Mouse (Mus musculus) heart, embryonic 10.5 days (tissue): ENCODE data around the gene Prss36. TPM values are rescaled to one million over a fixed set of nuclear protein-coding genes. Genes with fewer than 3 reads are reported as not detected.
A peak's percentile ranks its signal among the peaks of the same experiment; 100 is the strongest.

ENCODE experiments used
- DNase-seq: peaks from one replicate; pipeline ENCODE4 v3.0.0-alpha.2; 2017; ENCODE audit warnings: low spot score
- H3K27ac ChIP-seq: fragments of 300-500 bp; sonication (generic); 2 replicates; pipeline ENCODE4 v1.5.1; 2016; ENCODE audit warnings: mild to moderate bottlenecking
- H3K27me3 ChIP-seq: fragments of 300-500 bp; sonication (generic); 2 replicates; pipeline ENCODE4 v1.6.1; 2016; ENCODE audit warnings: mild to moderate bottlenecking; ENCODE audit not compliant: poor library complexity, insufficient read depth, severe bottlenecking
- H3K36me3 ChIP-seq: fragments of 300-500 bp; sonication (generic); 2 replicates; pipeline ENCODE4 v1.6.1; 2016; ENCODE audit warnings: mild to moderate bottlenecking, moderate library complexity
- H3K4me1 ChIP-seq: fragments of 300-500 bp; sonication (generic); 2 replicates; pipeline ENCODE4 v1.6.1; 2016; ENCODE audit warnings: mild to moderate bottlenecking
- H3K4me3 ChIP-seq: fragments of 300-500 bp; sonication (generic); 2 replicates; pipeline ENCODE4 v1.5.1; 2016; ENCODE audit warnings: mild to moderate bottlenecking, moderate library complexity
- H3K9me3 ChIP-seq: fragments of 300-500 bp; sonication (generic); 2 replicates; pipeline ENCODE4 v1.6.1; 2016; ENCODE audit warnings: mild to moderate bottlenecking, moderate library complexity
- WGBS: fragments of 180-500 bp; shearing (Covaris S2); methylation state at CpG from one replicate; pipeline ENCODE4 v1.1.7; 2016; 5-methylcytosine and 5-hydroxymethylcytosine counted together
- polyA plus RNA-seq: library from polyadenylated mRNA; unstranded; fragments of >200 nt; fragmentation: Nextera tagmentation; extraction: Ambion mirVana; gene quantifications from 2 replicates; pipeline ENCODE4 v1.2.1, GENCODE M21; 2016

Gene Prss36
- polyA plus RNA-seq: 10.9 and 13.0 TPM in 2 replicates

DNA sequence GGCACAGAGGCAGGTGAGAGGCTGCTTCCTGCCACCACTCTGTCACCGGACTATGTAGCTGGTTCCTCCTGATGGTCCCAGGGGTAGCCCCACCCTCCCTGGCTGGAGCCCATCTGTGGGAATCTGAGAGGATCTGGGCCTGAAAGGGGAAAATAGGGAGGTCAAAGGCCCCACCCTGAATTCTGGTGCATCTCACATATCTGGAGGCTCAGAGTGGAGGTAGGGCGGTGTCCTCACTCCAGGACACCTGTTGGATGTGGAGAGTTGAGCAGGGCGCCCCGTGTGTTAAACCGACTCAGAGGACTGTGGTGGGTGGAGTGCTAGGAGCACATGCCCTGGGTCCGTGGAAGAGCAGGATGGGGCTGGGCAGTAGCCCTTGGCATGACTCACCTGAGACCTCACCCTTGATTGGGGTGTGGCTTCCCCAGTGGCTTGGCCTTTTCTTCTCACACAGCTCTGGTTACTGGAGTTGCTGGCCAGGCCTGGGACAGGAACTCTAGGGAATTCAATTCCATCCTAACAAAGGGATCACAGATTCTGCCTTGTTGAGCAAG is at the start of gene Prss36:
Prss36 (minus strand) TSS at position 256 of the 554 bp plus-strand sequence.
- Histone ChIP-seq H3K27me3 (peaks cover 41% of the 10 kb centered on the region), H3K4me3 (no peak within 1 kb of the TSS), H3K27ac (no peak within 1 kb of the TSS), H3K36me3 (no peaks in the 10 kb centered on the region), H3K4me1 (peaks cover 8% of the 10 kb centered on the region; the same call in 1 of the 2 replicates), H3K9me3 (no peaks in the 10 kb centered on the region)
- WGBS: 70% methylated on average over 6 of the region's 6 CpGs
- DNase-seq: no peak

DNA sequence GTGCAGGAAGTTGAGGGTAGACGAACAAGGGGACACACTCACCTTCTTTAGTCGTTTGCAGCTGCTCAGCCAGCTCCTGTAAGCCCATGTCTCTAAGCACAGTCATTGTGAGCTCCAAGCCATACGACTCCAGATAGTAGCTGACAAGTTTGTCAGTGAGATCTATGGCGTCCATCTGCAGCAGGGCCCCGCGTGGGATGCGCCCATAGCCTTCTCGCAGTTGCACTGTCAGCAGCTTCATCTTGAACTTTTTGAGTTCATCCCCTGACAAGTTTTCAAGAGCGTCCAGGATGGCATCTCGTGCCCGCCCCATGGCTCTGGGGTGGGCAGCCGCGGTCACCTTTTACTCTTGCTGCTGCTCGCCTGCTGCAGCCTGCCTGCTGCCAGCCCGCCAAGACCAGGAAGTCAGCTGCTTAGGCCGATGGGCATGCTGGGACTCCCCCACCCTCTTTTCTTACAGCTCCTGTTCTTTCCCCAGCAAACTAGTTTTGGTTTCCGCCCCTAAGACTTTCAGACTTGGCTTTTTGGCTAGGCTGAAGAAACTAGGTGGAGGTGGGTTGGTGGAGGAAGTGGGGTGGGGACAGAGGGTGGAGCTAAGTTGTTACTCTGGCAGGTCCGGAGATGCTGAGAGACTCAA is 46.9 kb upstream of the Prss36 start, which contains the start of gene Pycard:
Pycard (minus strand) TSS at position 527 of the 637 bp plus-strand sequence.
- peaks cover 22% of the 10 kb centered on the region for H3K36me3 ChIP-seq
- H3K27ac ChIP-seq: peak within 1 kb of the TSS; percentile 77
- H3K27me3 ChIP-seq: no peaks in the 10 kb centered on the region
- H3K4me1 ChIP-seq: peaks cover 22% of the 10 kb centered on the region
- no peaks in the 10 kb centered on the region for H3K9me3 ChIP-seq
- 14% methylated on average over 18 of the region's 18 CpGs for WGBS
- peak; percentile 81 for DNase-seq
- peak within 1 kb of the TSS; percentile 57 for H3K4me3 ChIP-seq

DNA sequence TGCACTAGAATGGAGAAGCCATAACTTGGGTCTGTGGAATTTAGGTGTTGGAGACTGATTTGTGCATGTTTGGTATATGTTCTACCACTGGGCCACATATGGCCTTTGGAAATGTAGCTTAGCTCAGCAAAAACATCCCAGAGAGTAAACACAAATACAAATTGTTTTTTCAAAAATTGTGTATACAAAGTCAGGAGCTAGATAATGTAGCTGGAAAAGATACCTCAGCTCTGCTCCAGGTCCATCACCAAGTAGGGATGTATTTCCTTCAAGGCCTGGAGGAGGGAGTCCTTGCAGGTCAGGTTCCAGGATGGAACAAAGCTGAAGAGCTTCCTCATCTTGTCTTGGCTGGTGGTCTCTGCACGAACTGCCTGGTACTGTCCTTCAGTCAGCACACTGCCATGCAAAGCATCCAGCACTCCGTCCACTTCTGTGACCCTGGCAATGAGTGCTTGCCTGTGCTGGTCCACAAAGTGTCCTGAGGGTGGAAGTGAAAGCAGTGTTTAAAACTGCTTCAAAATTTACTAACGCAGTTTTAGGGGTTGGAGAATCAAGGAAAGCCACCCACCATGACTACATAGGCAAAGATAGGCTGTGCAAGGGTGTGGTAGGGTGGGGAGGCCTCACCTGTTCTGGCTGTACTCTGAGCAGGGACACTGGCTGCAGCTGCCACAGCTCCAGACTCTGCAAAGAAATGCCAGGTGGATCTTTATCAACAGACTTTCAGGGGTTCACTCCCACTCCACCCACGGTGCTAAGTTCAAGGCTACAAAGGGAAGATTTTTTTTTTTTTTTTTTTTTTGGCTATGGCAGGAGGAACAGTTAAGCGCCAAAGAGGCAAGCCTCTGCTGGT is 46.2 kb upstream of the Prss36 start:
- WGBS: 43% methylated on average over 5 of the region's 5 CpGs
- peaks cover 30% of the 10 kb centered on the region for H3K36me3 ChIP-seq
- DNase-seq: no peak
- peak overlapping the region; percentile 77; the same call in 1 of the 2 replicates for H3K27ac ChIP-seq
- H3K9me3 ChIP-seq: no peaks in the 10 kb centered on the region
- H3K27me3 ChIP-seq: no peaks in the 10 kb centered on the region
- H3K4me1 ChIP-seq: peaks cover 22% of the 10 kb centered on the region
- H3K4me3 ChIP-seq: peak overlapping the region; percentile 57

DNA sequence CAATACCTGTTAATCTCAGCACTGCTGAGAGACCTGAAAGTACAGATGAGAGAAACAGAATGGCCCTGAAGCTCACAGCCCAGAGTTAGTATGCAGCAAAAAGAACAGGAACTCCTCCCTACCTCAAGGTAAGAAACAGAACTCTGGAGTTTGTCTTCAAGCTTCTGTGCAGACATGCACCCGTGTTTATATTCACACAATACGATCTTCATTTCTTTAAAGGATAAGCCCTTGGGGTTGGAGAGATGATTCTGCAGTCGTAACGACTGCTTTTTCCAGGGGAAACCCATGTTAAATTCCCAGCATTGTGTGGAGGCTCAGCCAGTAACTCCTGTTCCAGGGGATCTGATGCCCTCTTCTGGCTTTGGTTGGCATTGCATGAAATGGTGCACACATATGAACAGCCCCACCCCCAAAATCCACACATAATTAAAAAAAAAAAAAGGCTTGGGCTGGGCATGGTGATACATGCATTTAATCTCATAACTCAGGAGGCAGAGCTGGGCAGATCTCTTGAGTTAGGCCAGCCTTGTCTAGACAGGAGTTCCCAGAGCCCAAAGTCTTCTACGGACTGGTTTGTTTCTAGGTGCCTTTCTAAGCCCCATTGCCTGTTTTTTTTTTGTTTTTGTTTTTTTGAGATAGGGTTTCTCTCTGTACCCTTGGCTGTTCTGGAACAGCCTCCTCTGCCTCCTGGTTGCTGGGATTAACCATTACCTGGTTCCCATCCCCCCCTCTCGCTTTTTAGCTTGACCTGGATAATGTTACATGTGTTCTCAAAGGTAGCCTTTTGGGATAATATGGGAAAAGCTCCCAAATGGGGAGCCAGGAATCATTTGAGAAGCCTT is 45.3 kb upstream of the Prss36 start:
- 51% methylated on average over 6 of the region's 6 CpGs for WGBS
- DNase-seq: peak; percentile 74
- peaks cover 38% of the 10 kb centered on the region for H3K36me3 ChIP-seq
- H3K4me3 ChIP-seq: no peak overlapping the region
- no peak overlapping the region for H3K27ac ChIP-seq
- H3K9me3 ChIP-seq: no peaks in the 10 kb centered on the region
- H3K4me1 ChIP-seq: peaks cover 22% of the 10 kb centered on the region
- no peaks in the 10 kb centered on the region for H3K27me3 ChIP-seq

DNA sequence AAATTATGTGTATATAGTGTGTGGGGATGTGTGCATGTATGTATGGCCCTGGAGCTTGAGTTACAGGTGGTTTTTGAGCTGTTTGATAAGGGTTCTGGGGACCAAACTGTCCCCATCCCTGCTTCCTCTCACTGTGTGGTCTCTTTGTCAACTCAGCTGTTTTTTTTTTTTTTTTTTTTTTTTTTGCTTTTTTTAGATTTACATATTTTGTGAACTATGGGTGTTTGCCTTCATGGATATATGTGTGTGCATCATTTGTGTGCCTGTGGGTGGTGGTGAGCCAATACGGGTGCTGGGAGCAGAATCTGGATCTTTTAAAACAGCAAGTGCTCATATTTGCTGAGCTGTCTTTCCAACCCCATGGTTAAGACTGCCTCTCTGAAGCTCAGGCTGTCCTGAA is 42.4 kb upstream of the Prss36 start:
- no peak overlapping the region for H3K4me3 ChIP-seq
- H3K36me3 ChIP-seq: peaks cover 68% of the 10 kb centered on the region
- no peak for DNase-seq
- no peaks in the 10 kb centered on the region for H3K9me3 ChIP-seq
- H3K4me1 ChIP-seq: peaks cover 20% of the 10 kb centered on the region
- H3K27me3 ChIP-seq: no peaks in the 10 kb centered on the region
- H3K27ac ChIP-seq: no peak overlapping the region
- WGBS: 88% methylated on average over 1 of the region's 1 CpGs

DNA sequence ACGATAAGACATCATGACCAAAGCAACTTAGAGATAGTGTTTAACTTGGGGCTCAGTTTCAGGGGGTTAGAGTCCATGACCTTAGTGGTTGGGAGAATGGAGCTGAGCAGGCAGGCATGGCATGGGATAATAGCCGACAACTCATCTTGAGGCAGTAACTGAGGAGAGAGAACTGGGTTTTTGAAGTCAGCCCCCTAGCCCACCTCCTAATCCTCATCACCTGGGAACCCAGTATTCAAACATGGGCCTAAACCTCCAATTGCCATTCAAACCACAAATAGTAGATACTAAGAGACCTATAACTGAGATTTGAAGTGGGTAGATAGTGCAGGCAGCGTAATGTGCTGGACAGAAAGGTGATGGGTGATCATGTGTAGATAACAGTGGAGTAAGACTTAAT is 34.1 kb upstream of the Prss36 start:
- peaks cover 100% of the 10 kb centered on the region for H3K36me3 ChIP-seq
- peak; percentile 53 for DNase-seq
- no peaks in the 10 kb centered on the region for H3K9me3 ChIP-seq
- H3K4me3 ChIP-seq: no peak overlapping the region
- no peaks in the 10 kb centered on the region for H3K4me1 ChIP-seq
- H3K27ac ChIP-seq: no peak overlapping the region
- no peaks in the 10 kb centered on the region for H3K27me3 ChIP-seq
- 95% methylated on average over 3 of the region's 3 CpGs for WGBS

DNA sequence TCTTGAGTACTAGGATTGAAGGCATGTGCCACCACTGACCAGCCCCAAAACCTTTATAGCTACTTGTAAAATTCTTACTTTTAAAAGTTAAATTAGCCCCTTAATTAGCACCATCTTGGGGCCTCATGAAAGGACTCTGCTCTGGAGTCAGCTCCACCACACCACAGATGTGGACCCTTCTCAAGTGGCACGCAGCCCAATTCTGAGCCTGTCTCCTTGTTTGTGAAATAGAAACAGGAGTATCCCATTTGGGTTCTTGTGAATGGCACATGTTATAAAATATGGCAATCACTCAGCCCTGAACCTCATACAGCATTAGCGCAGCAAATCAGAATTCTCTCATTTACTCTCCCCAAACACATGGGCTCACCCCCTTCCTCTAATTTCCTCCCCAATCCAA is 32.3 kb upstream of the Prss36 start:
- no peak overlapping the region for H3K4me3 ChIP-seq
- no peaks in the 10 kb centered on the region for H3K4me1 ChIP-seq
- H3K9me3 ChIP-seq: no peaks in the 10 kb centered on the region
- H3K27ac ChIP-seq: no peak overlapping the region
- H3K27me3 ChIP-seq: no peaks in the 10 kb centered on the region
- H3K36me3 ChIP-seq: peaks cover 100% of the 10 kb centered on the region
- 99% methylated on average over 2 of the region's 2 CpGs for WGBS
- DNase-seq: peak; percentile 58

DNA sequence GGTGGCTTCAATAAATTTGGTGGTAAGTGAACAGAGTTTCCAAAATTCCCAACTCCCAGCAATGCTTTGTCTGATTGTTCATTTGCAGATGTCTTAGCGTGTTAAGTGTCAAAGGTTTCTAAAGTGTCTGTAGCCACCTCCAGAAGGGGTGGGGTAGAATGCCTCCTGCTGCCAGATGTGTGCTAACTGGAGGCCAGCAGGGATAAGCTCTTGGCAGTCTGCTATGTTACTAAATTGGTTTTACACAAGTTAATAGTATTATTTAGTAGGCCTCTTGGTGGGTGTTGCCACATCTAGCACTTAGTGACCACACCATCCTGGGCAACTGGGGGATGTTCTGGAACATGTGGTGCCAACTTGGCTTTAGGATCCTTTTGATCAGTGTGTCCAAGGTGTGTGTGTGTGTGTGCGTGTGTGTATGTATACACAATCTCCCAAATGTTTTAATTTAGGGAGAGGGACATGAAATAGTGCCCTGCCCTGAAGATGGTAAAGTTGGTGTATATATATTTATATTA is 27.9 kb upstream of the Prss36 start:
- DNase-seq: no peak
- WGBS: 94% methylated on average over 2 of the region's 2 CpGs
- Histone ChIP-seq H3K4me1 (0 out of 2 replicates have a peak, but pooled peaks cover 2% of the 10 kb centered on the region), H3K27me3 (no peaks in the 10 kb centered on the region), H3K27ac (no peak overlapping the region), H3K4me3 (no peak overlapping the region), H3K36me3 (peaks cover 100% of the 10 kb centered on the region), H3K9me3 (no peaks in the 10 kb centered on the region)

DNA sequence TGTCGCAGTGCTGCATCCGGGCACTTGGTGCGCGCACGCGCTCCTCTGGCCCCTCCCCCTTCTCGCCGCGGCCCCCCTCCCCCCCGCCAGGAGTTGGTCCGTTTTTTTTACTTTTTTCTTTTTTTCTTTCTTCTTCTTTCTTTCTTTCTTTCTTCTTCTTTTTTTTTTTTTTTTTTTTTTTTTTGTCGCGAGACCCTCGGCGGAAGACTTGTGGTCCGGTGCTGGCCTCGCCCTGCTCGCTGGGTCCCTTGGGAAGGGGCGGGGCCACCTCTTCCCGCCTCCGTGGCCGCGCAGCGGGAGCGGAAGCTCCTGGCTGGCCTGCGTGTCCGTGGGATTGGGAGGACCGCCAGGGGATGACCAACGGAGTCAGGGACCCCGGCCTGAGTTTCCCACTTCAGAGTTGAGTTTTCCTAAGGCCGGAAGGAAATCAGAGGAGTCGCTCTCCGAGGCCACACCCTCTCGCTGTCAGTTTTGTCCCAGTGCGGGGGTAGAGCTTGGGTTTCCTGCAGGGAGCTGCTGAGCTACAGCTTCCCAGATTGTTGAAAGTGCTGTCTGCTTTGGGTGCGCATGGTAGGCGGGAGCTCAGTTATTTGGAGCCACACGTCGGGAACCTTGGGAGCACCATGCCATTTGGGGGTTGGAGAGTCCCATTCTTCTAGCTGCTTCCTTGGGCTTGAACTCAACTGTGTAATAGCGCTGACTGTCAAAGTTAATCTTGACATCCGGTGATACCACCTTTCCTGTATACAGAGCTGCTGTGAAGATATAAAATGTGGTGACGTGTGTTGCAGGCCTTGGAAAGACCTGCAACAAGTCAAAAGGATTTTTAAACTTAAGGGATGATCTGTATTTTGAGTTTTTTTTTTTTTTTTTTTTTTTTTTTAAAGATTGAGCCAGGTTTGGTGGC is 21.6 kb upstream of the Prss36 start:
- H3K36me3 ChIP-seq: peaks cover 42% of the 10 kb centered on the region
- 1% methylated on average over 42 of the region's 42 CpGs for WGBS
- H3K4me1 ChIP-seq: peaks cover 13% of the 10 kb centered on the region; the same call in 1 of the 2 replicates

DNA sequence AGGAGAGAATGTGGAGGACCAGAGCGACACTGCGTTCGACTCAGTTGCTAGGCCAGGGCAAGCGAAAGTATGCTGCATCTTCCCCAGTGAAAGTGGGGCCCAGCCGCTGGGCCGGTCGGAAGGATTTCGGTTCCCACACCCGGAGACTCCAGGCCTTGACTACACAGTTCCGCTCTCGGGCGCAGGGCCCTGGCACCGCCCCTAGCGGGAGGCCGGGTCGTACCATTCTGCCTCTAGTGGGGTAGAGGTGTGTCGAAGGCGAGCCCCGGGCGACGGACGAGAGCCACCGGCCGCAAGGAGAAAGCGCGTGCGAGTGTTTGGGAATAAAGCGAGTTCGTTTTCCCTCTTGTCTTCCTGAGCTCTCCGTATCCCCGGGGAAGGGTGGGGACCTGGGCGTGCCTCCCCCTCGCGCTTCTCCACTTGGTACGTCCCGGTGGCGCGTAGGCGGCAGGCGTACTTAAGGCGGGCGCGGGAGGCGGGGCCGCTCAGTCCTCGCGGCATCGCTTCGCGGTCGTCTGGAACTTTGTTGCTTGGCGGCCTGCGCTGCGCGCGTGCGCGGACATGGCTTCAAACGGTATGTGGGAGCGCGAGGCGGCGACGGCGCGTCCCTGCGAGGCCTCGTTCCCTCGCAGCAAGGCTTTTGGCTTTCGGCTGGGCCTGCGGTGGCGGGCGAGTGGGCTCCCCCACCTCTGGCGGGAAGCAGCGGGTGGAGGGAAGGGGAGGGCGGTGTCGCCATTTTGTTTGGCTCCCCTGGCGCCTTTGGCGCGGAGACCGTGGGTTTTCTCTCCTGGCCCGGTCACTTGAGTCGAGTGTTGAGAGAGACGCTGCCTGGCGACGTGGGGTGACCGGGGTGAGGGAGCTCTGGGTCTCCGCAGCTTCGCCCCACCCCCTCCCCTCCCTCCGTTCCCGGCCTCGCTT is 20.7 kb upstream of the Prss36 start, which contains the start of gene Fus:
Fus (plus strand) TSS at position 454 of the 918 bp plus-strand sequence.
- Histone ChIP-seq H3K4me3 (peak within 1 kb of the TSS; percentile 99), H3K9me3 (no peaks in the 10 kb centered on the region), H3K36me3 (peaks cover 32% of the 10 kb centered on the region), H3K4me1 (peaks cover 13% of the 10 kb centered on the region; the same call in 1 of the 2 replicates), H3K27ac (peak within 1 kb of the TSS; percentile 100), H3K27me3 (no peaks in the 10 kb centered on the region)
- WGBS: under 1% methylated on average over 92 of the region's 92 CpGs
- peak; percentile 94 for DNase-seq

More for the DNA sequence above, 21.6 kb upstream of the Prss36 start:
- Histone ChIP-seq H3K27ac (peak overlapping the region; percentile 100), H3K27me3 (no peaks in the 10 kb centered on the region), H3K4me3 (peak overlapping the region; percentile 99), H3K9me3 (no peaks in the 10 kb centered on the region)
- DNase-seq: peak; percentile 89
